In the genomic region with DNA sequence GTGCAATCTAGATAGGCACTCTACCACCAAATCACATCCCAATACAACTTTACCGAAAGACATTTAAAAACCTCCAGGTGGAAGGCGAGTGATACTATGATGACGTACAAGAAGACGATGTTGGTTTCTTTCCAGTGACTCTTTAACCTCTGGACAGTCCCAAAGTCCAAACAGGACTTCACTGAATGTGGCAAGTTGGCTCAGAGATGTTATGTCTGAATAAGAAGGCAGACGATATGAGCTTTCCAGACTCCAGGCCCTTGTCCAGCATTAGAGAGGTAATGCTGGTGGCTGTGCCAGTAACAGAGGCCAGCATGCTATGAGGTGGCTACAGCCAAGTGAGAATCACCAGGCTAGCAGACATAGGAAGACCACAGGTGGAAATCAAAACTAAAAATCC, we compare ENCODE assay signal across 20 mouse cellular contexts. TPM values are rescaled to one million over a fixed set of nuclear protein-coding genes. Genes with fewer than 3 reads are reported as not detected.
"Had no signal": no experiment of that assay in that cellular context is flagged by ENCODE, and none has a peak within 500 bp of the region (broad histone marks: within the 10 kb centered on the region; RNA-seq: fewer than 3 reads in every experiment).

No protein-coding gene starts in this region.

- H3K9me3 ChIP-seq: midbrain, embryonic 10.5 days; midbrain, embryonic 12.5 days; neural tube, embryonic 13.5 days; neural tube, embryonic 15.5 days had no signal

- H3K4me2 ChIP-seq: lung, embryonic 14.5 days; midbrain, embryonic 12.5 days; neural tube, embryonic 13.5 days; neural tube, embryonic 15.5 days had no signal

- H3K9ac ChIP-seq: lung, embryonic 14.5 days; midbrain, embryonic 12.5 days; neural tube, embryonic 13.5 days; neural tube, embryonic 15.5 days had no signal

- H3K4me3 ChIP-seq: midbrain, embryonic 10.5 days; midbrain, embryonic 12.5 days; myocyte; neural tube, embryonic 13.5 days; neural tube, embryonic 15.5 days had no signal

- ATAC-seq: midbrain, embryonic 16.5 days had no signal

- DNase-seq: lung, embryonic 14.5 days; lung, postnatal 10 days; lung, postnatal 4 days; midbrain, embryonic 14.5 days; retina, postnatal 1 day; right cerebral cortex, adult 18-20 months; right cerebral cortex, postnatal 25 days; right cerebral cortex, postnatal 4 days; spleen, adult 18-20 months; thymus, adult 18-20 months; thymus, postnatal 14 days; thymus, postnatal 36 days had no signal

- H3K4me1 ChIP-seq: midbrain, embryonic 10.5 days; midbrain, embryonic 12.5 days had no signal

- H3K36me3 ChIP-seq: midbrain, embryonic 10.5 days; midbrain, embryonic 12.5 days; neural tube, embryonic 13.5 days; neural tube, embryonic 15.5 days had no signal

- H3K27ac ChIP-seq: midbrain, embryonic 10.5 days; midbrain, embryonic 12.5 days; neural tube, embryonic 13.5 days; neural tube, embryonic 15.5 days had no signal

- H3K27me3 ChIP-seq: midbrain, embryonic 12.5 days; neural tube, embryonic 13.5 days; neural tube, embryonic 15.5 days had no signal

RNA-seq across cellular contexts. Expression of a gene that starts 23.2 kb away (rescaled TPM):
- polyA plus RNA-seq: lung, embryonic 14.5 days; small intestine, adult 2 months; thymus, postnatal 0 days had no signal
